Mouse (Mus musculus) ES-E14 (cell line): Measurements from ENCODE around the gene Zfp111.

Source experiments
- MAFK ChIP-seq: IDR thresholded peaks from 2 replicates; pipeline ENCODE4 v1.6.1; 2014; ENCODE audit warnings: mild to moderate bottlenecking, low read depth, low read length, inconsistent platforms; ENCODE audit not compliant: insufficient read depth
- ZC3H11A ChIP-seq: IDR thresholded peaks from 2 replicates; pipeline ENCODE4 v1.6.1; 2012; ENCODE audit warnings: low read depth, mild to moderate bottlenecking, inconsistent platforms, low read length, borderline replicate concordance

DNA sequence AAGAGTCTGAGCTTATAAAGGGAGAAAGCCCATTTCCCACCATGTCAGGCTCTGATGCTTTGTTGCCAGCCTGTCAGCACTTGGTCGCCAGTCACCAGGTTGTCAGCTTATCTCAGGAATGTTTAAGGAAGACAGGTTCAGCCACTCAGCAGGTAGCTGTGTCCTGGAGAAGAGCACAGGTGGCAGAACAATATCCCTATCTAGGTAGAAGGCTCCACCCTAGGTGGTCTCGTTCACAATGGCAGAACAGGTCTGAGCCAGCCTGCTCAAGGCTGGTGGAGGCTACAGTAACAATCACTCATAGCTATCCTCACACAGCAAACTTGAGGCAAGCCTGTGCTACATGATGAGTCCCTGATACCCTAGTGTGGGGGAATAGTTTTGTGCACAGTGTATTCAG lies 19.9 kb downstream of the Zfp111 start:
- TF ChIP-seq ZC3H11A (no peak), MAFK (no peak)
